Mouse (Mus musculus): ENCODE measurements around the gene Aasdh.

- TF ChIP-seq POLR2A (IDR thresholded peaks at IDR 0.05; ENCODE audit: borderline replicate concordance, insufficient read depth, low read length): no peak
- TF ChIP-seq CTCF (IDR thresholded peaks at IDR 0.05; ENCODE audit: borderline replicate concordance, insufficient read depth, low read depth, low read length): no peak
These were observed 39.8 kb upstream of the Aasdh start for GRCm38 (mm10) chr5:76944965-76945677.
